Mouse (Mus musculus): ENCODE results near the gene Tcf7l2. TPM values are rescaled to one million over a fixed set of nuclear protein-coding genes. Genes with fewer than 3 reads are reported as not detected.

Tcf7l2 gene
- total RNA-seq, 4 experiments from 2014 or later: 7.6 to 12.1 (median 9.9) TPM

GRCm38 (mm10) chr19:55756707-55757106 lies 15.1 kb downstream of the Tcf7l2 start:
- DNase-seq (ENCODE audit: low spot score in 2 of 2): no peak

DNA sequence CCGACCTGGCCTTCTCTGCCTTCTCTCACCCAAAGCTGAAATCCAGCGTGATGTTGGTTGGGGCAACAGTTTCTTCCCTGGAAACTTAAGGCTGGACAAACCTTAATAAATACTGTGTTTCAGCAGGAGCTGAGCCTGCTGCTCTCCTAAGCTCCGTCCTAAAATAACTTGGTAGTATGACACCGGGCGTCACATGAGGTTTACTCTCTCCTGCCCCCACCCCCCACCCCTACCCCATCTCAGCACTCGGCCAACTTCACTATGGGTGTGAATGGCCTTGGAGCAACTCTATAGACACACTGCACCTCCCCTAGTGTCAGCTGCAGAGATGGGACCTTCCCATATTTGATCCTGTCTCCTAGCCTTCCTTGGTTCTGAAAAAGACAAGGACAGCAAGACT lies 15.8 kb downstream of the Tcf7l2 start:
- no peak for DNase-seq (ENCODE audit: low spot score in 2 of 2)

- no peak for DNase-seq (ENCODE audit: low spot score in 2 of 2)
These were observed 16.5 kb downstream of the Tcf7l2 start for GRCm38 (mm10) chr19:55758158-55758557.

DNA sequence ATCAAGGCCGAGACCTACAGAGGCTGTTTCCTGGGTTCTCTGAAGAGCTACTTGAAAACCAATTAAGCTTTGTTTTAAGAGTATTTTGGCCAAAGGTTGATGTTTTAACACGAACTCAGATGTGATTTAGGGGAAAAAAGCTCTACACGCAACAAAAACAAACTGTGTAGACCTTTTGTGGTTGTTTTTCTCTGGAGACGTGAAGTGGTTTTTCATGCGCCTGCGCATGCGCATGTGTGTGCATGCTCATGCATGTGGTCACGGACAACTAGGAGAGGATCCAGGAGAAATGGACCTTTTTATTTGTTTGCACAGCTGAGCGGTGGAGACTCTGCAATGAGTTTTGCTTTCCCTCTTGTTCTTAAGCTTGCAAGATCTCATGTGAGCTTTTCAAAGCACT lies 17.4 kb downstream of the Tcf7l2 start:
- no peak for DNase-seq (ENCODE audit: low spot score in 2 of 2)

DNA sequence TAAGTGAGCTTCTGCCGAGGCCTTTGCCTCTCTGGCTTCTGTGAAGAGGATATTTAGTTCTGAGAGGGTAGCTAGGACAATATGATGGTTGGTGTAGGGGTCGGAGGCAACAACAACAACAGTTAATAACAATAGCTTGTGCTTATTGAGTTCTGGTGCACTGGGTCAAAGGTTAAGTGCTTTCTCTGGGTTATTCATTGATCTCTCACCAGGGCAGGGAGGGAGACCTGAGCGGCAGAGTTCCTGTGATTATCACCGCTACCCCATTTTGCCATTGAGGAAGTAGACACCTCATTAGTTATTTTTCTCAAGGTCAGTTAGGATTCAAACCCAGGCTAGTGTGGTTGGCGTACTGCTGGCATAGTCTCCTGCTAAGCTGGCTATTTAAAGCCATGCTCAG lies 19.5 kb downstream of the Tcf7l2 start:
- no peak for DNase-seq (ENCODE audit: low spot score in 2 of 2)

GRCm38 (mm10) chr19:55762187-55762586 lies 20.6 kb downstream of the Tcf7l2 start:
- no peak for DNase-seq (ENCODE audit: low spot score in 2 of 2)

- DNase-seq (ENCODE audit: low spot score in 2 of 2): no peak
These were observed 24.2 kb downstream of the Tcf7l2 start for GRCm38 (mm10) chr19:55765814-55766213.

- no peak for DNase-seq (ENCODE audit: low spot score in 2 of 2)
These were observed 25.5 kb downstream of the Tcf7l2 start for GRCm38 (mm10) chr19:55767104-55767503.

- no peak for DNase-seq (ENCODE audit: low spot score in 2 of 2)
These were observed 26.0 kb downstream of the Tcf7l2 start for GRCm38 (mm10) chr19:55767579-55767978.

DNA sequence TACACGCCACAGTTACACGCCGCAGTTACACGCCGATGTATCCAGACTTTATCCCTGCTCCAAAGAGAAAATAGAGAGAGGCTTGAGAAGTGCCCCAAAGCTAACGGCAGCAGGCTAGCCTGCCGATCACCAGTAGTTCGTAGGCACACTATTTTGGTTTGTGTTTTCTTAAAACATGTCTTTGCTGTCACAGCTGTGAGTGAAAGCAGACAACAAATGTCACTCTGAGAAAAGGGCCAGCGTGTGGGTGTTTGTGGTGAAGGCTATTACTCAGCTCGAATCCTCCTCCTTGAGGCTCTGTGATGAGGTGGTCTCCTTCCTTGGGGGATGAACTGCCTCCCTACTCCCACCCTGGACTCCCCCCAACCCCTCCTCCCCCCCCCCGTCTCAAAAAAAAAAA lies 26.6 kb downstream of the Tcf7l2 start:
- DNase-seq (ENCODE audit: low spot score in 2 of 2): no peak

GRCm38 (mm10) chr19:55768889-55769288 lies 27.3 kb downstream of the Tcf7l2 start:
- DNase-seq (ENCODE audit: low spot score in 2 of 2): no peak

- DNase-seq (ENCODE audit: low spot score in 2 of 2): no peak
These were observed 32.7 kb downstream of the Tcf7l2 start for GRCm38 (mm10) chr19:55774334-55774733.

DNA sequence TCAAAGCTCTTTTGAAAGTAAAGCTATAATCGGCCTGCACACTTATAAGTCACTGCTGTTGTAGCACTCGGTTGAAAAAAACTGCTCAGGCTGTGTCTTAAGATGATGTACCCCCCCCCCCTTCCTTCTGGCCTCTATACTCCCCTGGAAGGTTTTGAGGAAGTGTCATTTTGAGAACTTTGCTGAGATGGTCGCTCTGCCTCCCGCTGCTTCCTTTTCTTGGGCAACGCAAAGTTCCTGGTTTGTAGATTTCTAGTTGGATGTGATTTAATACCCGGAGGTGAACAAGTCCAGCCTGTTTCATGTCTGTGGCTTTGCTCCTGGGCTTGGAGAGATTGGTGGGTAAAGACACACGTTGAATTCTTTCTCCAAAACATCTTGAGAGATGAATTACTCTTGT lies 33.2 kb downstream of the Tcf7l2 start:
- DNase-seq (ENCODE audit: low spot score in 2 of 2): no peak

GRCm38 (mm10) chr19:55779871-55780270 lies 38.3 kb downstream of the Tcf7l2 start:
- DNase-seq (ENCODE audit: low spot score in 2 of 2): peak; percentile 7 to 11

- no peak for DNase-seq (ENCODE audit: low spot score in 2 of 2)
These were observed 39.5 kb downstream of the Tcf7l2 start for GRCm38 (mm10) chr19:55781087-55781486.

- DNase-seq (ENCODE audit: low spot score in 2 of 2): no peak
These were observed 40.1 kb downstream of the Tcf7l2 start for GRCm38 (mm10) chr19:55781681-55782080.

DNA sequence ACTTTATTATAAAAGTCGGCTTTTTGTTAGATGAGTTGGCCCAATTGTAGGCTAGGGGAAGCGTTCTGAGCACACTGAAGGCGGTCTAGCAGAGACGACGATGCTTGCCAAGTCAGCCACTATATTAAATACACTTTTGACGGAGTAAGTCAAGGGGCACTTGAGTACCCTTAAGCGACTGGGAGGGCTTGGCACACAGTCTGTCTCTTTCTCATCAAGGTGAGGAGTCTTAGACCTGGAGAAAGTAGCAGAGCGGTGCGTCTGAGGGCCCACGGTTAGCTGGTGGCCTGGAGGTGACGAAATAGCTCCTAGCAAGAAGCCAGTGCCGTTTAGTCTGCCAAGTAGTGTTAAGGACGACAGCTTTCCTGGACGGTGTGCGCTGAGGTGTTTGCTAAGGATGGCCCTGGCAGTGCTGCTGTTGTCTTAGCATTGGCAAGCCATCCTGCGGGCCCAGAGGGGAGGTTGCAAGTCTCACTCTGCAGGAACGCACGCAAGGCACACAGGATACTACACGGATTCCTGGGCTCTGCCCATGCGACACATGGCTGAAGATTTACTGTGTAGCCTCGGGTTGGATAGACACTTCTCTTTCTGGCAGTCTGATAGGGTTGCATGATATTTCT lies 43.3 kb downstream of the Tcf7l2 start:
- DNase-seq (ENCODE audit: low spot score in 2 of 2): no peak

- no peak for DNase-seq (ENCODE audit: low spot score in 2 of 2)
These were observed 45.8 kb downstream of the Tcf7l2 start for GRCm38 (mm10) chr19:55787420-55787819.

GRCm38 (mm10) chr19:55788285-55788904 lies 46.8 kb downstream of the Tcf7l2 start:
- peak; percentile 22 to 40 for DNase-seq (ENCODE audit: low spot score in 2 of 2)

DNA sequence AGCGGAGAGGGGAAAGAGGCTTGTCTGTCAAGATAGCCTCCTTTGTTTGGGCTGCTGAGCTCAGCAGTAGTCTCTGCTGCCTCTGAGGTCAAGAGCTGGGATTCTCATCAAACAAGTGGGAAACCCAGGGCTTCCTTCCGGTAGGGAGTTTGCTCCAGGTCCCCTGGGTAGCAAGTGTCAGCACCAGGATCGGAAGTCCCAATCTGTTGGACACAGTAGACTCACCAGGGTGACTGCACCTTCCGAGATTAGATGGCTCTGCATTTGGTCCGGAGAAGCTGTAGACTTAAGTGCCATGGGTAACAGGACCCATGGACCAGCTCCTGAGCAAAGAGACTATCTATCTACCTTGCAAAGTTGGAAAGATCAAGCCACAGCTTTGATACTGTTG lies 47.3 kb downstream of the Tcf7l2 start:
- no peak for DNase-seq (ENCODE audit: low spot score in 2 of 2)

- DNase-seq (ENCODE audit: low spot score in 2 of 2): no peak
These were observed 48.2 kb downstream of the Tcf7l2 start for GRCm38 (mm10) chr19:55789838-55790237.

DNA sequence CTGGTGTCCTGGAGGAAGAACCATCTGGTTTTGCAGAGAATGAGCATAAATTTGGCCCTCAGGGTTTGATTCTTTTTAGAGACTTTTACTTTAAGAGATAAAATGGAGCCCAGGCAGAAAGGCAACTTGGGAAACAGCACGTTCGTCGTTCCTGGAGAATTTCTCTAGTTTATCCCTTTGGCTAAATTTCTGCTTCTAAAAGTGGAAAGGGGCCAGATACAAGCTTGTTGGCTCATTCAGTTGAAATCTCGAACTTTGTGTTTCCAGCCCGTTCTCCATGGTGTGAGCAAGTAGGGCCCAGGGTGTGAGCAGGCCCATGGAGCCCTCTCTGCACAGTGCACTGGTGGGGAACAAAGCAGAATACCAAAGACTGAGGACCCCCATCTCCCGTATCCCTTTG lies 49.7 kb downstream of the Tcf7l2 start:
- DNase-seq (ENCODE audit: low spot score in 2 of 2): no peak

GRCm38 (mm10) chr19:55791886-55792285 lies 50.3 kb downstream of the Tcf7l2 start:
- no peak for DNase-seq (ENCODE audit: low spot score in 2 of 2)

All from layer of hippocampus, adult 8-10 months (tissue).